Comparison of ENCODE assay signal across 18 mouse cellular contexts in genomic region chr11:31745028-31745865, GRCm38 (mm10).
DNase-seq lines count a peak whose midpoint lies in the region; ATAC-seq and TF ChIP-seq lines count a peak whose summit lies in the region.
"Had no signal": no experiment of that assay in that cellular context is flagged by ENCODE, and none has a peak within 500 bp of the region (broad histone marks: within the 10 kb centered on the region; RNA-seq: fewer than 3 reads in every experiment).

No protein-coding gene starts in this region.

- 74% methylated on average over 16 of the region's 16 CpGs for WGBS in heart, embryonic 15.5 days
- WGBS in stomach, embryonic 14.5 days: 68% methylated on average over 16 of the region's 16 CpGs
- 60% methylated on average over 16 of the region's 16 CpGs for WGBS in stomach, postnatal 0 days
- 52% methylated on average over 16 of the region's 16 CpGs for WGBS in midbrain, embryonic 13.5 days

- H3K4me2 ChIP-seq in heart, embryonic 15.5 days: no peak overlapping the region
- H3K4me2 ChIP-seq in stomach, embryonic 14.5 days (replicated peaks; ENCODE audit: low read depth, low read length): no peak overlapping the region
- H3K4me2 ChIP-seq in stomach, postnatal 0 days (replicated peaks; ENCODE audit: low read depth): no peak overlapping the region
- H3K4me2 ChIP-seq in midbrain, embryonic 13.5 days (replicated peaks): no peak overlapping the region
- H3K4me2 ChIP-seq: embryonic facial prominence, embryonic 13.5 days; hindbrain, embryonic 14.5 days; liver, embryonic 11.5 days had no signal

- H3K27me3 ChIP-seq in heart, embryonic 15.5 days: no peaks in the 10 kb centered on the region
- H3K27me3 ChIP-seq in stomach, embryonic 14.5 days (ENCODE audit: control insufficient read depth, insufficient read depth, low read length): no peaks in the 10 kb centered on the region
- H3K27me3 ChIP-seq in stomach, postnatal 0 days (ENCODE audit: control insufficient read depth, insufficient read depth, low read length): no peaks in the 10 kb centered on the region
- no peaks in the 10 kb centered on the region for H3K27me3 ChIP-seq in midbrain, embryonic 13.5 days
- H3K27me3 ChIP-seq: embryonic facial prominence, embryonic 13.5 days had no signal

- no peaks in the 10 kb centered on the region for H3K9me3 ChIP-seq in heart, embryonic 15.5 days (replicated peaks)
- no peaks in the 10 kb centered on the region for H3K9me3 ChIP-seq in stomach, embryonic 14.5 days (ENCODE audit: control insufficient read depth, low read depth, low read length)
- H3K9me3 ChIP-seq in stomach, postnatal 0 days (ENCODE audit: control insufficient read depth, low read length): no peaks in the 10 kb centered on the region
- no peaks in the 10 kb centered on the region for H3K9me3 ChIP-seq in midbrain, embryonic 13.5 days
- H3K9me3 ChIP-seq: embryonic facial prominence, embryonic 13.5 days had no signal

- H3K36me3 ChIP-seq in heart, embryonic 15.5 days: no peaks in the 10 kb centered on the region
- H3K36me3 ChIP-seq in stomach, embryonic 14.5 days (ENCODE audit: control insufficient read depth, insufficient read depth, low read length): no peaks in the 10 kb centered on the region
- no peaks in the 10 kb centered on the region for H3K36me3 ChIP-seq in stomach, postnatal 0 days (ENCODE audit: control insufficient read depth, insufficient read depth, low read length)
- no peaks in the 10 kb centered on the region for H3K36me3 ChIP-seq in midbrain, embryonic 13.5 days
- H3K36me3 ChIP-seq: embryonic facial prominence, embryonic 13.5 days had no signal

- TF ChIP-seq CTCF in stomach, postnatal 0 days (IDR thresholded peaks at IDR 0.05; ENCODE audit: low read depth): no peak

- no peaks in the 10 kb centered on the region for H3K4me1 ChIP-seq in heart, embryonic 15.5 days (replicated peaks)
- H3K4me1 ChIP-seq in stomach, embryonic 14.5 days (ENCODE audit: control insufficient read depth, insufficient read depth, low read length): no peaks in the 10 kb centered on the region
- no peaks in the 10 kb centered on the region for H3K4me1 ChIP-seq in stomach, postnatal 0 days (replicated peaks; ENCODE audit: control insufficient read depth, insufficient read depth)
- peaks cover 29% of the 10 kb centered on the region for H3K4me1 ChIP-seq in midbrain, embryonic 13.5 days (replicated peaks)
- H3K4me1 ChIP-seq: embryonic facial prominence, embryonic 13.5 days had no signal

- ATAC-seq in heart, embryonic 15.5 days (replicated peaks; ENCODE audit: insufficient number of reproducible peaks, insufficient read depth, low FRiP score, low read depth): no peak
- ATAC-seq in stomach, embryonic 14.5 days (ENCODE audit: insufficient number of reproducible peaks, insufficient read depth, low FRiP score, low read depth): no peak
- no peak for ATAC-seq in stomach, postnatal 0 days (ENCODE audit: low FRiP score, low TSS enrichment)
- peak; percentile 44 for ATAC-seq in midbrain, embryonic 13.5 days
- ATAC-seq: intestine, postnatal 0 days had no signal

- intact Hi-C loops in heart, postnatal 10 days (cut with DNase I): no loop called here

- no peak for DNase-seq in heart, postnatal 10 days
- no peak for DNase-seq in stomach, postnatal 0 days (ENCODE audit: low spot score)
- no peak for DNase-seq in right cerebral cortex, postnatal 14 days
- DNase-seq in adrenal gland, adult (ENCODE audit: inconsistent age in 2 of 2, low spot score in 1 of 2): no peak
- DNase-seq: adrenal gland, postnatal 14 days; cerebellum, postnatal 25 days; gastrocnemius, adult 2 months; heart, adult 11 months; left cerebral cortex, postnatal 4 days; right cerebral cortex, postnatal 4 days; thymus, postnatal 14 days had no signal

- H3K27ac ChIP-seq in heart, embryonic 15.5 days: 0 out of 2 replicates have a peak overlapping the region, but pooled peaks have one; percentile 34
- H3K27ac ChIP-seq in stomach, embryonic 14.5 days (ENCODE audit: low read length): peak overlapping the region; percentile 58
- no peak overlapping the region for H3K27ac ChIP-seq in stomach, postnatal 0 days (replicated peaks)
- H3K27ac ChIP-seq in midbrain, embryonic 13.5 days: 0 out of 2 replicates have a peak overlapping the region, but pooled peaks have one; percentile 19
- H3K27ac ChIP-seq: embryonic facial prominence, embryonic 13.5 days; gastrocnemius, adult 2 months; hindbrain, embryonic 14.5 days had no signal

- no peak overlapping the region for H3K9ac ChIP-seq in heart, embryonic 15.5 days
- no peak overlapping the region for H3K9ac ChIP-seq in stomach, embryonic 14.5 days (replicated peaks; ENCODE audit: low read depth, low read length)
- no peak overlapping the region for H3K9ac ChIP-seq in stomach, postnatal 0 days (ENCODE audit: low read length)
- no peak overlapping the region for H3K9ac ChIP-seq in midbrain, embryonic 13.5 days (replicated peaks)
- H3K9ac ChIP-seq: embryonic facial prominence, embryonic 13.5 days; hindbrain, embryonic 14.5 days had no signal

- H3K4me3 ChIP-seq in heart, embryonic 15.5 days: no peak overlapping the region
- H3K4me3 ChIP-seq in stomach, embryonic 14.5 days (ENCODE audit: low read depth, low read length): no peak overlapping the region
- no peak overlapping the region for H3K4me3 ChIP-seq in stomach, postnatal 0 days (ENCODE audit: low read depth, low read length)
- no peak overlapping the region for H3K4me3 ChIP-seq in midbrain, embryonic 13.5 days (replicated peaks)
- H3K4me3 ChIP-seq: embryonic facial prominence, embryonic 13.5 days; gastrocnemius, adult 2 months had no signal

- no peak for TF ChIP-seq EP300 in stomach, postnatal 0 days (optimal IDR thresholded peaks at IDR 0.05)
